Mouse (Mus musculus): ENCODE results near the gene Map1s. TPM values are rescaled to one million over a fixed set of nuclear protein-coding genes. Genes with fewer than 3 reads are reported as not detected.

Gene Map1s
- polyA plus RNA-seq, 1 experiment from 2014 or later = 13.8 TPM

DNA sequence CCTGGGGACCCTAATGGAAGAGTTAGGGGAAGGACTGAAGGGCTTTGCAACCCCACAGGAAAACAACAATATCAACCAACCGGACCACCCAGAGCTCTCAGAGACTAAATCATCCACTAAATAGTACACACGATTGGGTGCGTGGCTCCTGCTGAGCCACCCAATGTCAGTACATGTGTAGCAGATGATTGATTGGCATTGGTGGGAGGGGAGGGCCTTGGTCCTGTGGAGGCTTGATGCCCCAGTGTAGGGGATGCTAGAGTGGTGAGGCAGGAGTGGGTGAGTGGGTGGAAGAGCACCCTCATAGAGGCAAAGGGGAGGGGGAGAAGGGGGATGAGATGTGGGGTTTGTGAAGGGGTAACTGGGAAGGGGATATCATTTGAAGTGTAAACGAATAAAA is 18.4 kb downstream of the Map1s start:
- Histone ChIP-seq H3K4me2 (replicated peaks; ENCODE audit: low read depth) (no peak overlapping the region), H3K4me3 (ENCODE audit: low read depth, low read length) (no peak overlapping the region), H3K9ac (ENCODE audit: low read depth, low read length) (no peak overlapping the region), H3K36me3 (ENCODE audit: control insufficient read depth, insufficient read depth) (0 out of 2 replicates have a peak, but pooled peaks cover 5% of the 10 kb centered on the region), H3K27ac (ENCODE audit: low read depth, low read length) (no peak overlapping the region), H3K9me3 (ENCODE audit: control insufficient read depth) (no peaks in the 10 kb centered on the region), H3K4me1 (replicated peaks; ENCODE audit: control insufficient read depth, insufficient read depth, low read length) (no peaks in the 10 kb centered on the region), H3K27me3 (replicated peaks; ENCODE audit: control insufficient read depth, insufficient read depth, low read length) (no peaks in the 10 kb centered on the region)
- WGBS = 89% methylated on average over 4 of the region's 4 CpGs
- TF ChIP-seq CTCF (IDR thresholded peaks at IDR 0.05; ENCODE audit: low read depth) = no peak
- no peak for ATAC-seq

DNA sequence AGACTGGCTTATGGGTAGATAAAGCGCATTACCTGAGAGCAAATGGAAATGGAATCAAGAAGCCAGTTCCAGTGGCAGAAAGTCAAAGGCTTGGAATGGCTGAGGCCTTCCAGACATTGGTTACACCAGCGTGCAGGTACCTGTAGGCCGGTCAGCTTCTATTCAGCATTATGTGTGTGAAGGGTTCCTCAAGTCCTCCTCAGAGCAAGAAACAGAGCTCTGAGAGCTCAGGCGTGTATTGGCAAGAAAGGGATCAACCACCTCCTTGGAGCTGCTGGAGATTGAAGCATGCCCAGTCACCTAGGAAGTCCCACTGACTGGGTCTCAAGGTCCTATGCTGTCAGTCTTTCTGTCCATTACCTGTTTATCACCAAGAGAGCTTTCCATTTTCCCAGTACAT is 20.0 kb downstream of the Map1s start:
- no peak for TF ChIP-seq CTCF (IDR thresholded peaks at IDR 0.05; ENCODE audit: low read depth)
- Histone ChIP-seq H3K4me3 (ENCODE audit: low read depth, low read length) (no peak overlapping the region), H3K4me2 (replicated peaks; ENCODE audit: low read depth) (no peak overlapping the region), H3K9ac (ENCODE audit: low read depth, low read length) (no peak overlapping the region), H3K27ac (ENCODE audit: low read depth, low read length) (no peak overlapping the region), H3K27me3 (replicated peaks; ENCODE audit: control insufficient read depth, insufficient read depth, low read length) (no peaks in the 10 kb centered on the region), H3K9me3 (ENCODE audit: control insufficient read depth) (no peaks in the 10 kb centered on the region), H3K36me3 (ENCODE audit: control insufficient read depth, insufficient read depth) (0 out of 2 replicates have a peak, but pooled peaks cover 5% of the 10 kb centered on the region), H3K4me1 (replicated peaks; ENCODE audit: control insufficient read depth, insufficient read depth, low read length) (no peaks in the 10 kb centered on the region)
- 90% methylated on average over 4 of the region's 4 CpGs for WGBS
- no peak for ATAC-seq

DNA sequence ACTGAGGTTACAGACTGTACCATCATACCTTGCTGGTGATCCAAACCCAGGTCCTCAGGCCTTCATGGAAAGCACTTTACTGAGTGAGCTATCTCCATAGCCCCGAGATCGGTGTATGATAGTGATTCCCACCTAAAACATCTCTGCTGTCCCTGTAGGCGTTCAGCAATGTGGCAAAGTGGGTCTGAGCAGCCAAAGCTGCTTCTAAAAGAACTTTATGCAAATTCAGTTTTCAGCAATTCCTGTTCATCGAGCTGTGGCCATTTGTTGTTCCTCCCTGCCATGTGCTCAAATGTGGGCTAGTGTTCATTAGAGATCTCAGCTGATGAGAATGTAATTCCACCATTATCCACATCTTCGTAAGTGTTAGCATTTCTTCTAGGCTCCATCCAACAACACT is 20.7 kb downstream of the Map1s start:
- Histone ChIP-seq H3K9ac (ENCODE audit: low read depth, low read length) (no peak overlapping the region), H3K4me1 (replicated peaks; ENCODE audit: control insufficient read depth, insufficient read depth, low read length) (no peaks in the 10 kb centered on the region), H3K4me3 (ENCODE audit: low read depth, low read length) (no peak overlapping the region), H3K4me2 (replicated peaks; ENCODE audit: low read depth) (no peak overlapping the region), H3K9me3 (ENCODE audit: control insufficient read depth) (no peaks in the 10 kb centered on the region), H3K36me3 (ENCODE audit: control insufficient read depth, insufficient read depth) (0 out of 2 replicates have a peak, but pooled peaks cover 1% of the 10 kb centered on the region), H3K27me3 (replicated peaks; ENCODE audit: control insufficient read depth, insufficient read depth, low read length) (no peaks in the 10 kb centered on the region), H3K27ac (ENCODE audit: low read depth, low read length) (no peak overlapping the region)
- WGBS = 84% methylated on average over 5 of the region's 5 CpGs
- no peak for TF ChIP-seq CTCF (IDR thresholded peaks at IDR 0.05; ENCODE audit: low read depth)
- no peak for ATAC-seq

DNA sequence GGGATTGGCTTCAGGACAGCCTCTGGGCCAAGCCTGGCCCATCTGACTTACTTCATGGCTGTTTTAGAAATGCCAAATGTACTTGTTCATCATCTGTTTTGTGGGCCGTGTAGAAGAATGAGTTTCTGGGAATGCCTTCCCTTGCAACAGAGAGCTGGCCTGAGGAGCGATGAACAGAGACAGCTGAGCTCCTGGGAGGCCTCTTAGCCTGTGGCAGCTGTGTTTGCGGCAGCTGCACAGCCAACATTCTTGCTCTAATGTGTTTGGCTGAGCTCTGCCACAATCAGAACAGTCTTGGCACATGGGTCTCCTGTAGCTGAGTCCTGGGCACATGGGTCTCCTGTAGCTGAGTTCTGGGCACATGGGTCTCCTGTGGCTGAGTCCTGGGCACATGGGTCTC is 22.4 kb downstream of the Map1s start:
- Histone ChIP-seq H3K36me3 (ENCODE audit: control insufficient read depth, insufficient read depth) (no peaks in the 10 kb centered on the region), H3K4me1 (replicated peaks; ENCODE audit: control insufficient read depth, insufficient read depth, low read length) (no peaks in the 10 kb centered on the region), H3K4me3 (ENCODE audit: low read depth, low read length) (no peak overlapping the region), H3K9me3 (ENCODE audit: control insufficient read depth) (no peaks in the 10 kb centered on the region), H3K27me3 (replicated peaks; ENCODE audit: control insufficient read depth, insufficient read depth, low read length) (no peaks in the 10 kb centered on the region), H3K4me2 (replicated peaks; ENCODE audit: low read depth) (no peak overlapping the region), H3K27ac (ENCODE audit: low read depth, low read length) (no peak overlapping the region), H3K9ac (ENCODE audit: low read depth, low read length) (no peak overlapping the region)
- no peak for TF ChIP-seq CTCF (IDR thresholded peaks at IDR 0.05; ENCODE audit: low read depth)
- no peak for ATAC-seq
- WGBS = 71% methylated on average over 3 of the region's 3 CpGs

DNA sequence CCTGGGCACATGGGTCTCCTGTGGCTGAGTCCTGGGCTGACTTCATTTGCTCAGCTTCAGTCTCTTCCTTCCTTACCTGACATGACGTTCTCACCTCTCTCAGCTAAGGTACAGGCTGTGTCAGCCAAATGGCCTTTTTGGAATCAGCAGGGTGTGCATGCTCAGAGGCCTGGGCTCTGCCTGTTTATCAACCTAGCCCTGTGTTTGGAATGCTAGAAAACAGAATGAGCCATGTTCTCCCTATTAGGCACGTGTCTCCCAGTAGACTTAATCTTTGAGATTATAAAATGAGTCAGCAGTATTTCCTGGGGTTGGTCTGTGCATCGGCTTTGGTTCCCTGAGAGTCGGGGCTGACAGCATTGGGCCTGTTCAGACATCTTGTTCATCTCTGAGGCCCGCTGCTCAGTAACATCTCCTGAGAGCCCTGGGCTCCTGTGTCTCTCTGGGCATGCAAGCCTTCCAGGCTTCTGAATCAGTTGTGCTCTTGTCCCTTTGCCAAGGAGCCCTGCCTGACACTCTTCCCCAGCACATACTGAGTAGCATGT is 23.1 kb downstream of the Map1s start:
- Histone ChIP-seq H3K27ac (ENCODE audit: low read depth, low read length) (no peak overlapping the region), H3K9ac (ENCODE audit: low read depth, low read length) (no peak overlapping the region), H3K9me3 (ENCODE audit: control insufficient read depth) (no peaks in the 10 kb centered on the region), H3K4me1 (replicated peaks; ENCODE audit: control insufficient read depth, insufficient read depth, low read length) (no peaks in the 10 kb centered on the region), H3K36me3 (ENCODE audit: control insufficient read depth, insufficient read depth) (no peaks in the 10 kb centered on the region), H3K27me3 (replicated peaks; ENCODE audit: control insufficient read depth, insufficient read depth, low read length) (no peaks in the 10 kb centered on the region), H3K4me3 (ENCODE audit: low read depth, low read length) (no peak overlapping the region), H3K4me2 (replicated peaks; ENCODE audit: low read depth) (no peak overlapping the region)
- no peak for TF ChIP-seq CTCF (IDR thresholded peaks at IDR 0.05; ENCODE audit: low read depth)
- no peak for ATAC-seq
- 65% methylated on average over 5 of the region's 5 CpGs for WGBS

DNA sequence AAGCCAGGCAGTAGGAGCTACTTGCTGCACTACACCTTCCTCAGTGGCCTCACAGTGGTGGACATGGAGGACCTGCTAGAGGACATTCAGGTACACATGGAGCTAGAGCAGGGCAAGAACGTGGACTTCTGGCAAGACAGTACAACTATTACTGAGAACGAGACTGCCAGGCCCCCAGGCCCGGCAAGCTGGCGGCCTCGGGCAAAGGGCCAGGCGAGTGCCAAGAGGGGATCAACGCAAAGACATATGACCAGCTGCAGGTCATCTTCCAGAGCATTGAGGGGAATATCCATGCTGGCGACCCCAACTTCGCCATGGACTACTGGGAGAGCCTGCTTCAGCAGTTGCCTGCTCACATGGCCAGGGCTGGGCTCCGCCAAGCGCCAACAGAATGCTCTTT is 26.0 kb downstream of the Map1s start:
- Histone ChIP-seq H3K27ac (ENCODE audit: low read depth, low read length) (no peak overlapping the region), H3K4me3 (ENCODE audit: low read depth, low read length) (no peak overlapping the region), H3K4me1 (replicated peaks; ENCODE audit: control insufficient read depth, insufficient read depth, low read length) (no peaks in the 10 kb centered on the region), H3K36me3 (ENCODE audit: control insufficient read depth, insufficient read depth) (no peaks in the 10 kb centered on the region), H3K9me3 (ENCODE audit: control insufficient read depth) (no peaks in the 10 kb centered on the region), H3K9ac (ENCODE audit: low read depth, low read length) (no peak overlapping the region), H3K4me2 (replicated peaks; ENCODE audit: low read depth) (no peak overlapping the region), H3K27me3 (replicated peaks; ENCODE audit: control insufficient read depth, insufficient read depth, low read length) (no peaks in the 10 kb centered on the region)
- WGBS = 93% methylated on average over 11 of the region's 11 CpGs
- TF ChIP-seq CTCF (IDR thresholded peaks at IDR 0.05; ENCODE audit: low read depth) = no peak
- ATAC-seq = no peak

DNA sequence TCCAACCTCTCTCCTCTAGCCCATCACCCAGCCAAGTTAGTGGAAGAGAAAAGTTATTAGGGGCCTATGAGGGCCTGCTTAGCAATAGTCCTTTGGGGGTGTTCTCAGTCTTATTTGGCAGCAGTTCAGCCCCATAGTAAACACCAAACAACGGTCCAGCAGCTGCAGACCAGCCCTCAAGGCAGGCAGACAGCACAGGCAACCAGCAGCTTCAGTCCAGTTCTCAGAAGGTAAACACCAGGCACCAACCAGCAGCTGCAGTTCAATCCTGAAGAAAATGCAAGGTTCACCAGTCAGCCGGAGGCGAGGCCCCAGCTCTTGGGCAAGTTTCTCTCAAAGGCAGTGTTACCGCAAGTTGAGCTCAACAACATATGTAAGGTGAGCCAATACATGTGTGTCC is 27.3 kb downstream of the Map1s start:
- H3K27ac ChIP-seq (ENCODE audit: low read depth, low read length) = no peak overlapping the region
- no peaks in the 10 kb centered on the region for H3K27me3 ChIP-seq (replicated peaks; ENCODE audit: control insufficient read depth, insufficient read depth, low read length)
- TF ChIP-seq CTCF (IDR thresholded peaks at IDR 0.05; ENCODE audit: low read depth) = no peak

More for the DNA sequence above, 27.3 kb downstream of the Map1s start:
- 72% methylated on average over 4 of the region's 4 CpGs for WGBS
- no peak for ATAC-seq
- H3K4me3 ChIP-seq (ENCODE audit: low read depth, low read length) = no peak overlapping the region
- no peak overlapping the region for H3K9ac ChIP-seq (ENCODE audit: low read depth, low read length)
- H3K36me3 ChIP-seq (ENCODE audit: control insufficient read depth, insufficient read depth) = no peaks in the 10 kb centered on the region
- H3K4me2 ChIP-seq (replicated peaks; ENCODE audit: low read depth) = no peak overlapping the region
- H3K9me3 ChIP-seq (ENCODE audit: control insufficient read depth) = no peaks in the 10 kb centered on the region
- H3K4me1 ChIP-seq (replicated peaks; ENCODE audit: control insufficient read depth, insufficient read depth, low read length) = no peaks in the 10 kb centered on the region
